Mouse (Mus musculus) spleen, adult 2 months (tissue): ENCODE results near the gene Stub1.

Source experiments
- CTCF ChIP-seq: fragments of 200-500 bp; IDR thresholded peaks from 2 replicates; pipeline ENCODE4 v1.5.1; 2011; ENCODE audit warnings: mild to moderate bottlenecking, inconsistent platforms; ENCODE audit not compliant: insufficient read depth, insufficient read length, insufficient replicate concordance; ENCODE audit errors: extremely low read depth
- POLR2A ChIP-seq: fragments of 200-500 bp; IDR thresholded peaks from 2 replicates; pipeline ENCODE4 v1.6.1; 2011; ENCODE audit warnings: low read depth, low read length, inconsistent platforms

- TF ChIP-seq CTCF (no peak), POLR2A (no peak)
These were observed 14.1 kb downstream of the Stub1 start for GRCm38 (mm10) chr17:25818851-25819780.
